Comparison of ENCODE assay signal across 16 mouse cellular contexts in genomic region chr6:54703633-54704538, GRCm38 (mm10). TPM values are rescaled to one million over a fixed set of nuclear protein-coding genes. Genes with fewer than 3 reads are reported as not detected.
DNase-seq lines count a peak whose midpoint lies in the region; ATAC-seq and TF ChIP-seq lines count a peak whose summit lies in the region.
"Had no signal": no experiment of that assay in that cellular context is flagged by ENCODE, and none has a peak within 500 bp of the region (broad histone marks: within the 10 kb centered on the region; RNA-seq: fewer than 3 reads in every experiment).

No protein-coding gene starts in this region.

- H3K4me2 ChIP-seq in forebrain, postnatal 0 days (ENCODE audit: low read depth) = no peak overlapping the region
- H3K4me2 ChIP-seq in midbrain, embryonic 12.5 days (replicated peaks) = peak overlapping the region; percentile 4
- H3K4me2 ChIP-seq: heart, embryonic 11.5 days; intestine, embryonic 15.5 days; liver, embryonic 13.5 days had no signal

- peaks cover 49% of the 10 kb centered on the region for H3K27me3 ChIP-seq in embryonic facial prominence, embryonic 10.5 days (replicated peaks; ENCODE audit: low read depth, poor library complexity, severe bottlenecking)
- no peaks in the 10 kb centered on the region for H3K27me3 ChIP-seq in forebrain, postnatal 0 days (ENCODE audit: insufficient read depth, low read length)
- peaks cover 23% of the 10 kb centered on the region for H3K27me3 ChIP-seq in midbrain, embryonic 12.5 days

- WGBS in embryonic facial prominence, embryonic 10.5 days = 29% methylated on average over 14 of the region's 14 CpGs
- 14% methylated on average over 14 of the region's 14 CpGs for WGBS in forebrain, postnatal 0 days
- 17% methylated on average over 14 of the region's 14 CpGs for WGBS in midbrain, embryonic 12.5 days

- peak; percentile 19; the same call in 1 of the 2 replicates for ATAC-seq in forebrain, postnatal 0 days
- no peak for ATAC-seq in midbrain, embryonic 12.5 days (ENCODE audit: low FRiP score, low read depth)
- ATAC-seq: intestine, embryonic 15.5 days; lung, postnatal 0 days had no signal

- peaks cover 29% of the 10 kb centered on the region for H3K4me1 ChIP-seq in embryonic facial prominence, embryonic 10.5 days
- H3K4me1 ChIP-seq in forebrain, postnatal 0 days (ENCODE audit: insufficient read depth) = peaks cover 32% of the 10 kb centered on the region
- H3K4me1 ChIP-seq in midbrain, embryonic 12.5 days = peaks cover 50% of the 10 kb centered on the region

- DNase-seq in heart, adult 11 months = peak; percentile 36
- no peak for DNase-seq in heart, adult 9 months (ENCODE audit: low spot score in 2 of 2)
- no peak for DNase-seq in embryonic facial prominence, embryonic 10.5 days (ENCODE audit: low spot score)
- peak; percentile 52 for DNase-seq in forebrain, postnatal 0 days
- DNase-seq in lung, adult 18-20 months = no peak
- DNase-seq in left cerebral cortex, adult 8-10 months (ENCODE audit: low spot score in 2 of 2) = no peak
- no peak for DNase-seq in cerebellum, postnatal 10 days
- DNase-seq: adrenal gland, postnatal 14 days; cerebellum, postnatal 25 days; gastrocnemius, postnatal 10 days; kidney, postnatal 36 days; liver, embryonic 13.5 days had no signal

- no peak for TF ChIP-seq CTCF in forebrain, postnatal 0 days (IDR thresholded peaks at IDR 0.05; ENCODE audit: low read depth)

- no peak overlapping the region for H3K4me3 ChIP-seq in embryonic facial prominence, embryonic 10.5 days
- H3K4me3 ChIP-seq in forebrain, postnatal 0 days (ENCODE audit: low read depth, low read length) = no peak overlapping the region
- no peak overlapping the region for H3K4me3 ChIP-seq in midbrain, embryonic 12.5 days
- H3K4me3 ChIP-seq: intestine, embryonic 15.5 days; liver, embryonic 13.5 days had no signal

- 0 out of 2 replicates have a peak overlapping the region, but pooled peaks have one; percentile 14 for H3K27ac ChIP-seq in embryonic facial prominence, embryonic 10.5 days (replicated peaks)
- peak overlapping the region; percentile 86 for H3K27ac ChIP-seq in forebrain, postnatal 0 days (ENCODE audit: low read depth, low read length)
- H3K27ac ChIP-seq in midbrain, embryonic 12.5 days (replicated peaks) = peak overlapping the region; percentile 81
- H3K27ac ChIP-seq: intestine, embryonic 15.5 days; liver, embryonic 13.5 days had no signal

- H3K36me3 ChIP-seq in embryonic facial prominence, embryonic 10.5 days (replicated peaks) = no peaks in the 10 kb centered on the region
- 0 out of 2 replicates have a peak, but pooled peaks cover 3% of the 10 kb centered on the region for H3K36me3 ChIP-seq in forebrain, postnatal 0 days (ENCODE audit: insufficient read depth)
- no peaks in the 10 kb centered on the region for H3K36me3 ChIP-seq in midbrain, embryonic 12.5 days
- H3K36me3 ChIP-seq: intestine, embryonic 15.5 days; liver, embryonic 13.5 days had no signal

- no peaks in the 10 kb centered on the region for H3K9me3 ChIP-seq in embryonic facial prominence, embryonic 10.5 days
- no peaks in the 10 kb centered on the region for H3K9me3 ChIP-seq in forebrain, postnatal 0 days (ENCODE audit: low read length)
- H3K9me3 ChIP-seq in midbrain, embryonic 12.5 days = no peaks in the 10 kb centered on the region
- H3K9me3 ChIP-seq: intestine, embryonic 15.5 days; liver, embryonic 13.5 days had no signal

- H3K9ac ChIP-seq in forebrain, postnatal 0 days = peak overlapping the region; percentile 42
- H3K9ac ChIP-seq in midbrain, embryonic 12.5 days (replicated peaks) = no peak overlapping the region; the same call in 1 of the 2 replicates
- H3K9ac ChIP-seq: intestine, embryonic 15.5 days; liver, embryonic 13.5 days had no signal

RNA-seq across cellular contexts. Expression of gene Mturn, which starts 22.5 kb away (rescaled TPM):
- polyA plus RNA-seq in embryonic facial prominence, embryonic 10.5 days (2016; fragmentation: Nextera tagmentation; extraction: Ambion mirVana) = 8.6 and 9.1 TPM in 2 replicates
- 241 and 274 TPM in 2 replicates for total RNA-seq in forebrain, postnatal 0 days (2014; rRNA removed)
- polyA plus RNA-seq in forebrain, postnatal 0 days (2015; fragmentation: Nextera tagmentation; extraction: Ambion mirVana) = 92.8 and 107 TPM in 2 replicates
- 60.3 and 60.4 TPM in 2 replicates for polyA plus RNA-seq in midbrain, embryonic 12.5 days (2016; fragmentation: Nextera tagmentation; extraction: Ambion mirVana)
- total RNA-seq in left cerebral cortex, adult 8-10 months (2022) = 10 to 100 TPM; 87.9 to 99.9 (median 93.6) TPM

Comparison
In these comparisons a context has a peak if more than half of its experiments do, and no peak if none do; other contexts are left out.
1. DNase-seq: peak in heart, adult 11 months (single experiment) and forebrain, postnatal 0 days (single experiment); none in heart, adult 9 months (0 of 2), embryonic facial prominence, embryonic 10.5 days (single experiment), lung, adult 18-20 months (0 of 2), left cerebral cortex, adult 8-10 months (0 of 2) and cerebellum, postnatal 10 days (0 of 2).
2. H3K27ac ChIP-seq: peak in every context shown above with its lines; median percentile 86 in forebrain, postnatal 0 days; 81 in midbrain, embryonic 12.5 days; 14 in embryonic facial prominence, embryonic 10.5 days.